ENCODE assay signal across 1 mouse cellular context in the genomic region with DNA sequence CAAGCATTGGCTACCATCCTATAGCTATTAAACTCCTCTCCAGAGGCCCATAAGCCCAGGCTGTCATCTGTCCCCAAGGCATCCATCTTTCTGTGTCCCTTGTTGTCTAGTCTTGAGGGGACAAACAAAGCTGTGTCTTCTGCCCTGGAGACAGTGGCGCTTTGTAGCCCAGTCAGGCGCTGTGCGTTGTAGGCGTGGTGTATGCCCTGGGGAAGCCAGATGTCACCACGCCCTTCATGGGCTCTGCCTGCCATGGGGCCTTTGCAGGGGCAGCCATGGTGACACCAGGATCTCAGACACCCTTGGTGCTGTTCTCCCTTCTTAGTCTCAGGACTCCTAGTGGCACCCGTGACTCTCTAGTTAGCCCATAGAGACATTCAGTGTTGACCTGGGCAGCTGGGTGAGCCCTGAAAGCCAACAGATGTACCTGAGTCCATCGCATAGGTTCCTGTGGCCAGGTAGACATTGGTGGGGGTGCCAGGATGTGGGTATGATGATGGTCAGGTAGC.
TF ChIP-seq lines count a peak whose summit lies in the region.

No protein-coding gene starts in this region.

TF ChIP-seq in CH12.LX, 34 proteins besides CTCF, POLR2A, EP300 and RAD21:
- TF ChIP-seq ZC3H11A (IDR thresholded peaks at IDR 0.05; ENCODE audit: low read depth, low read length) (no peak), SIN3A (IDR thresholded peaks at IDR 0.05; ENCODE audit: low read length) (no peak), GABPA (IDR thresholded peaks at IDR 0.05; ENCODE audit: insufficient replicate concordance, low read depth, low read length) (no peak), USF2 (conservative IDR thresholded peaks at IDR 0.05; ENCODE audit: low read depth, low read length) (no peak), MAFK (IDR thresholded peaks at IDR 0.05; ENCODE audit: insufficient replicate concordance, low read length) (no peak), CHD1 (IDR thresholded peaks at IDR 0.05; ENCODE audit: low read depth, low read length) (no peak), MXI1 (IDR thresholded peaks at IDR 0.05; ENCODE audit: low read depth, low read length) (no peak), IRF4 (IDR thresholded peaks at IDR 0.05; ENCODE audit: low read depth, low read length) (no peak), MAX (IDR thresholded peaks at IDR 0.05; ENCODE audit: low read length) (no peak), RCOR1 (conservative IDR thresholded peaks at IDR 0.05; ENCODE audit: low read depth, low read length) (no peak), USF1 (IDR thresholded peaks at IDR 0.05; ENCODE audit: low read depth, low read length) (no peak), JUND (conservative IDR thresholded peaks at IDR 0.05; ENCODE audit: low read depth, low read length) (no peak), NELFE (IDR thresholded peaks at IDR 0.05; ENCODE audit: low read depth, low read length) (no peak), E2F4 (IDR thresholded peaks at IDR 0.05; ENCODE audit: insufficient replicate concordance, low read depth, low read length) (no peak), ZKSCAN1 (IDR thresholded peaks at IDR 0.05; ENCODE audit: borderline replicate concordance, low read depth, low read length) (no peak), ELF1 (IDR thresholded peaks at IDR 0.05; ENCODE audit: low read depth, low read length) (no peak)
